Mouse (Mus musculus): ENCODE measurements at regions not wholly inside any gene's neighbourhood (a gene's known extent, or its start where the extent isn't known, plus 50 kb on each side); places are given as distances from the start of the nearest gene placed in this dataset.

DNA sequence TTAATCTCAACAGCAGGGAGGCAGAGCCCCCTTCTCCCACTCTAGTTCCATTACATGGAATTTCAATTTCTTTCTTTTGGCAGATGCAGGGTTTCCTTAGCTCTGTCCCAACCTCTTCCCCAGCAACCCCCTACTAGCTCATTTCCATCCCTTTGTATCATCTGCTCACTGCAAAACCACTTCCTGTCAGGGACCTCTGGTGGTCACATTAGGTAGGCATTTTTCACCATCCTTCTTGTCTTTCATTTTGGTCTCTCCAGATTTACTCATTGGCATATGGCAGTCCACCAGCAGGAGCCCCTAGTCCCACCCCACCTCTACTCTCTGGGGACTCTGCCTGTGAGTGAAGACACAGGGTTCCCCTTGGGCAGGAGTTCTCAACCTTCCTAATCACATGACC, 597.6 kb downstream of the Plekhb2 start:
- Histone ChIP-seq H3K4me3 (no peak overlapping the region), H3K9me3 (no peaks in the 10 kb centered on the region), H3K27me3 (no peaks in the 10 kb centered on the region), H3K27ac (no peak overlapping the region), H3K4me2 (no peak overlapping the region), H3K36me3 (no peaks in the 10 kb centered on the region), H3K4me1 (no peaks in the 10 kb centered on the region), H3K9ac (no peak overlapping the region)
- no peak for ATAC-seq (ENCODE audit: insufficient number of reproducible peaks, low FRiP score, low TSS enrichment, low read depth)

DNA sequence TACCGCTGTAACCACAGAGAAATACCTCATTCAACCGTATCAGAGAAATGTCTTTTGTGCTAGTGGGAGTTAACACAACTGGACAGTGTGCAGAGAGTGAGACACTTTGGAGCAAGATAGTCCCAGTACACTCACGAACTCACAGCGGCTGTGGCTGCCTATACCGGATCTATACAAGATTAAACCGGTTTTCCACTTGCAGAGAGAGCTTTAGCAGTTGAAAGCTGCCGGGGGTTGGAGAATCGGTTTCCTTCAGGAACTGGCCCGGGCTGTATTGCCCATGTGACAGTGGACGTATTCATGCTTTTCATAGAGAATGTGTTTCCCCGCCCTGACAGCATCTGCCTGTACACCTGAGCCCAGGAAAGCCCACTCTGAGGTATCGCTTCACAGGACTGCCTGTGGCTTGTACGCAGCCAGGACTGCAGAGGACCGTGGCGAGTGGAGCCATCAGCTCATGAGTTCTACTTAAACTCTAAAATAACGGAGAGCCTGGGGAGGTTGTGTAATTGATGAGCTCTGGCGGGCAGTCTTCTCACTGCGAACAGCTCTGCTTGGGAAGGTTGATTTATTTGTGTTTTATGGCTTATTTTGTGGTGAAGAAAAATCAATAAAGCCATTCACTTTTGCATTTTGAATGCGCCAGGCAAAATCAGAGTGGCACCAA, 602.8 kb downstream of the Plekhb2 start:
- H3K4me2 ChIP-seq, result no peak overlapping the region
- no peaks in the 10 kb centered on the region for H3K9me3 ChIP-seq
- H3K4me3 ChIP-seq, result no peak overlapping the region
- 74% methylated on average over 19 of the region's 19 CpGs for WGBS
- H3K4me1 ChIP-seq, result no peaks in the 10 kb centered on the region
- ATAC-seq (ENCODE audit: insufficient number of reproducible peaks, low FRiP score, low TSS enrichment, low read depth), result no peak; the same call in 1 of the 2 replicates
- no peaks in the 10 kb centered on the region for H3K27me3 ChIP-seq
- H3K27ac ChIP-seq, result no peak overlapping the region
- no peak overlapping the region for H3K9ac ChIP-seq
- no peaks in the 10 kb centered on the region for H3K36me3 ChIP-seq

DNA sequence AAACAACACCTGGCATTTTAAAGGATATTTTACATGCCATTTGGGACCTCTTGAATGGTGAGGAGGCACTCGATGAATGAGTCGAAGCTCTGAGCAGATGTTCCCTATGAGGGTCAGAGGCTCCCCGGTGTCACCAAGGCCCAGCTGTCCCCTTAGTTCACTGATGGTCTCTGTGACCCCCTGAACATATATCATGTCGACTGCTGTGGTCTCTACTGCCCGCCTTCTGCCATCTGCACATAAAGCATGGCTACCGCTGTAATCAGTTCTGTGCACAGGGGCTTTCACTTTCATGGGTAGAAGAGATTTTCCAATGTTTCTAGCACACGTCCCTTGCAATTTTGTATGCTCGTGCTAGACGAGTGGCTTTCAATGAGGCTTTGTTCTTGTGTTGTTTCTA, 607.8 kb downstream of the Plekhb2 start:
- Histone ChIP-seq H3K27ac (no peak overlapping the region), H3K27me3 (no peaks in the 10 kb centered on the region), H3K9ac (no peak overlapping the region), H3K36me3 (no peaks in the 10 kb centered on the region), H3K4me3 (no peak overlapping the region), H3K9me3 (no peaks in the 10 kb centered on the region), H3K4me2 (no peak overlapping the region), H3K4me1 (no peaks in the 10 kb centered on the region)
- WGBS, result 69% methylated on average over 9 of the region's 9 CpGs
- ATAC-seq (ENCODE audit: insufficient number of reproducible peaks, low FRiP score, low TSS enrichment, low read depth), result no peak

DNA sequence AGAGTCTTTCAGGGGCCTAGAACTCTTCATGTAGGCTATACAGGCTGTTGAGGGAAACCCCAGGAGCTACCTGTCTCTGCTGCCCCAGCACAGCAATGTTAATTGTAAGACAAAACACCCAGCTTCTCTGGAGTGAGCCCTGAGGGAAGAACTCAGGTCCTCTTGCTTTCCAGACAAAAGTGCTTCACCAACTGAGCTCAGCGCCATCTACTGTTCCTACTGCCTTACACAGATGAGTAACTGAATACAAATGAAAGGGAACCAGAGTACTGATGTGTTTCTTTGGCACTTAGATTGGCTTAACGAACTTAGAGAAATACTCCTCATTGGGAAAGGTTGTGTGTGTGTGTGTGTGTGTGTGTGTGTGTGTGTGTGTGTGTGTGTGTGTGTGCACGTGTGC, 603.1 kb upstream of the Hs6st1 start:
- Histone ChIP-seq H3K4me1 (no peaks in the 10 kb centered on the region), H3K4me3 (no peak overlapping the region), H3K9ac (no peak overlapping the region), H3K9me3 (no peaks in the 10 kb centered on the region), H3K27ac (no peak overlapping the region), H3K27me3 (no peaks in the 10 kb centered on the region), H3K4me2 (no peak overlapping the region), H3K36me3 (no peaks in the 10 kb centered on the region)
- ATAC-seq (ENCODE audit: insufficient number of reproducible peaks, low FRiP score, low TSS enrichment, low read depth), result no peak
- 46% methylated on average over 3 of the region's 3 CpGs for WGBS

DNA sequence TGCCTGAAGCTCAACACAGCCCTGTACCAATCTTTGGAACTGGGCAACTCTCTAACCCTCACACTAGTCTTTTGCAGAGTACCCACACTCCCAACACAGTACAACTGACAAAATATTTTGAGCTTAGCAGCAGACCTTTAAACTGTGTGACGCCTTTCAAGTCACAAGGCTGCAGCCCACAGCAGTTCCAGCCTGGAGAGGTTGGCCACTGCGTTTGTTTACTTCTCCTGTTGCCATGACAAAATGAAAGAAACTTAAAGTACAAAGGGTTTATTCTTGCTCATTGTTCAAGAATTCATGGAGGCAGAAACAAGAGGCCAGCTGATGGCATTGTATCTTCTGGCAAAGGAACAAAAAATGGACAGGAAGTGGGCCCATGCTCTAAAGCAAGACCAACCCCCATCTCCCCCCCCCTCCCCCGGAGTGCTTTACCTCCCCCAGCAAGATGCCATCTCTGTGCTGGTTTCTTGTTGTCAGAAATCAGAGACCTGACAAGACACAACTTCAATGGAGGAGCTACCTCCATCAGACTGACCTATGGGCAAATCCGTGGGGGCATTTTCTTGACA, 598.9 kb upstream of the Hs6st1 start:
- H3K27ac ChIP-seq, result no peak overlapping the region
- H3K9me3 ChIP-seq, result no peaks in the 10 kb centered on the region
- no peak for ATAC-seq (ENCODE audit: insufficient number of reproducible peaks, low FRiP score, low TSS enrichment, low read depth)
- no peaks in the 10 kb centered on the region for H3K36me3 ChIP-seq
- no peak overlapping the region for H3K4me2 ChIP-seq
- WGBS, result 85% methylated on average over 4 of the region's 4 CpGs
- no peaks in the 10 kb centered on the region for H3K27me3 ChIP-seq
- no peak overlapping the region for H3K4me3 ChIP-seq
- no peak overlapping the region for H3K9ac ChIP-seq
- H3K4me1 ChIP-seq, result no peaks in the 10 kb centered on the region

DNA sequence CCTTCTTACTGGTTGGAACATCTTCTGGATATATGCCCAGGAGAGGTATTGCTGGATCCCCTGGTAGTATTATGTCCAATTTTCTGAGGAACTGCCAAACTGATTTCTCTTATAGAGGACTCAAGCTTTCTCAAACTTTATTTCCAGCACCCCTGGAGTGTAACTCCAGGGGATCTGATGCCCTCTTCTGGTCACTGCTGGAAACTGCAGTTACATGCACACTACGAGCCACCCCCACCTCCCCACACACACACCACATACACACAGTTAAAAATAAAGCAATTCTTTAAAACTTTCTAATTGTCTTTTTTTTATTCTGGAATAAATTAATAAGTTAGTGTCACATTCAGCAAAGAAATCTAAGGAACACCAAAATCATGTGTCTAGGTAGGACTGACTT, 589.9 kb upstream of the Hs6st1 start:
- no peaks in the 10 kb centered on the region for H3K36me3 ChIP-seq
- H3K27me3 ChIP-seq, result no peaks in the 10 kb centered on the region
- no peak overlapping the region for H3K9ac ChIP-seq
- no peaks in the 10 kb centered on the region for H3K4me1 ChIP-seq
- no peak overlapping the region for H3K4me3 ChIP-seq
- 0 out of 2 replicates have a peak, but pooled peaks cover 3% of the 10 kb centered on the region for H3K9me3 ChIP-seq
- 79% methylated on average over 1 of the region's 1 CpGs for WGBS
- ATAC-seq (ENCODE audit: insufficient number of reproducible peaks, low FRiP score, low TSS enrichment, low read depth), result no peak
- no peak overlapping the region for H3K4me2 ChIP-seq
- no peak overlapping the region for H3K27ac ChIP-seq

DNA sequence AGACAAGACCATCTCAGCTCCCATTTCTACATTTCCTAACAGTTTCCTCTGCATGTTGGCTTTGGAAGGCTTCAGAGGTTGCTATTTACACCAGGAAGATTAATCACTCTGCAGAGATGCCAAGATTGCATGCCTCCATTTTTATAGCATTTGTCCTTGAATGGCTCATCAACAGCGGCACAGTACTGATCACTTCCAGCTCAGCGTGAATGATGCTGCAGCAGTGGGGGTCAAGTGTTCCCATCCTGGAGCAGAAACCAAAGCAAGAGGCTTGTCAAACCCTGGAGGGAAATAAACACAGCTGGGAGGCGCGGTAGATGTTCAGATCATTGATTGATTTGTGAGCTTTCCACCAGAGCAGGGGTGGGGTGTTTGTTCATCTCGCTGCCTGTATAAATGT, 572.2 kb upstream of the Hs6st1 start:
- Histone ChIP-seq H3K27me3 (no peaks in the 10 kb centered on the region), H3K4me1 (no peaks in the 10 kb centered on the region), H3K9me3 (no peaks in the 10 kb centered on the region), H3K36me3 (no peaks in the 10 kb centered on the region), H3K9ac (no peak overlapping the region), H3K4me2 (no peak overlapping the region), H3K4me3 (no peak overlapping the region), H3K27ac (no peak overlapping the region)
- ATAC-seq (ENCODE audit: insufficient number of reproducible peaks, low FRiP score, low TSS enrichment, low read depth), result no peak
- WGBS, result 59% methylated on average over 5 of the region's 5 CpGs

DNA sequence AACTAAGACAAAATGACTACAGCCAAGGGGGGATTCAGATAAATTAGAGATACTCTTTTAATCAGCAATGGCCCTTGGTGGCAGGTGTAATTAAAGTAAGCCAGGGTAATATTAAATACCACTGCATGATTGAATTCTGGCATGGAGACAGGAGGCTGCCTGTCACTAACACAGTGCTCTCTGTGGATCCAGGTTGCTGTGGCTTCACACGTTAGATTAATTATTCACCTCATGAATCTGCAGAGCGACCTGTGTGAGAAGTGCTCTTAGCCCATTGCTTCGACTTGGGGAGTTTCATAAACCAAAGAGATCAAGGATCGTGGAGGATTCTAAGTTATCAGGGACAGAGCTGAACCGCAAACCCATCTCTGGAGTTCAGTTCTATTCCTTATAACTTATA, 545.2 kb upstream of the Hs6st1 start:
- no peak overlapping the region for H3K4me3 ChIP-seq
- no peak overlapping the region for H3K4me2 ChIP-seq
- H3K27me3 ChIP-seq, result no peaks in the 10 kb centered on the region
- no peaks in the 10 kb centered on the region; the same call in 1 of the 2 replicates for H3K4me1 ChIP-seq
- H3K27ac ChIP-seq, result no peak overlapping the region
- H3K36me3 ChIP-seq, result no peaks in the 10 kb centered on the region
- 72% methylated on average over 5 of the region's 5 CpGs for WGBS
- no peak overlapping the region for H3K9ac ChIP-seq
- no peaks in the 10 kb centered on the region for H3K9me3 ChIP-seq
- ATAC-seq (ENCODE audit: insufficient number of reproducible peaks, low FRiP score, low TSS enrichment, low read depth), result no peak

DNA sequence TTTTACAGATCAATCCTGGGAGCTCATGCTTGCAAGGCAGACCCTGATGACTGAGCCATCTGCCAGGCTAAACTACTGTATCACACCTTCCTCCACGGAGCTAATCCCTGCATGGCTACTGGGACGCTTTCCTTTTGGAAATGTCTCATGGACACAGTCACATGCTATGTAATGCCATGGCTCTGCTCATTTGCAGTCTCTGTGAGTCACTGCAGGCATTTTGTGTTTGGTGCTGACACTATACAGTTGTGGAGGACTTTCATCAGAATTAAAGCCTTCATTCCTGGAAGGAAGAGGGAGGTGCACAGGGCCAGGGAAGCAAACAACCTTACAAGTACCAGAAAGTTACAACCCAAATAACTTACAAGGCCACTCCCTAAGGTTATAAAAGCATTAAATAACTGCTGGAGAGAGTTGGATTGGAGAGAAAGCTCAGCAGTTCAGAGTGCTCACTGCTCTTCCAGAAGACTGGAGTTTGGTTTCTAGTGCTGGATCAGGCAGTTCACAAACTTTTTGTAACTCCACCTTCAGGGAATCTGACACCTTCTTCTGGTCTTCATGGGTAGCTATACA, 544.3 kb upstream of the Hs6st1 start:
- no peaks in the 10 kb centered on the region; the same call in 1 of the 2 replicates for H3K4me1 ChIP-seq
- no peaks in the 10 kb centered on the region for H3K36me3 ChIP-seq
- ATAC-seq (ENCODE audit: insufficient number of reproducible peaks, low FRiP score, low TSS enrichment, low read depth), result no peak
- no peaks in the 10 kb centered on the region for H3K27me3 ChIP-seq
- H3K4me2 ChIP-seq, result no peak overlapping the region
- H3K9ac ChIP-seq, result no peak overlapping the region
- no peaks in the 10 kb centered on the region for H3K9me3 ChIP-seq
- no peak overlapping the region for H3K4me3 ChIP-seq
- 54% methylated on average over 2 of the region's 2 CpGs for WGBS
- H3K27ac ChIP-seq, result no peak overlapping the region

DNA sequence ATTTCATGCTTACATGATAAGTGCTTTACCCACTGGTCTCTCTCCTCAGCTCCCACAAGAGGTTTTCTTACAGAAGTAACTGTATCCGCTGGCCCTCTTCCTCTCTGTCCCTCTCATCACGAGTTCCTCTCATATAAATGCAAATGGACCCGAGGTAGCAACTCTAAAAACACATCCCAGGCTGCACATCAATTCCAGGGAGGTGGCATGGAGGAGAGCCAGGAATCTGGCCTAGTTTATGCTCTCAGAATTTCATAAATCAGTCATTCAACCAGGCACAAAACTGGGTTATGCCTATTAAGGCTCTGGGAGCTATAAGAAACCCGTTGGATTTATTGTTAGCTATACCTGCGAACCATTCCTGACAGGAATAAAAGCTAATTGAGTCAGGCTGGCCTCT, 543.4 kb upstream of the Hs6st1 start:
- Histone ChIP-seq H3K27ac (no peak overlapping the region), H3K27me3 (no peaks in the 10 kb centered on the region), H3K4me3 (no peak overlapping the region), H3K36me3 (no peaks in the 10 kb centered on the region), H3K4me2 (no peak overlapping the region), H3K9me3 (no peaks in the 10 kb centered on the region), H3K4me1 (no peaks in the 10 kb centered on the region; the same call in 1 of the 2 replicates), H3K9ac (no peak overlapping the region)
- WGBS, result 40% methylated on average over 5 of the region's 5 CpGs
- no peak for ATAC-seq (ENCODE audit: insufficient number of reproducible peaks, low FRiP score, low TSS enrichment, low read depth)

DNA sequence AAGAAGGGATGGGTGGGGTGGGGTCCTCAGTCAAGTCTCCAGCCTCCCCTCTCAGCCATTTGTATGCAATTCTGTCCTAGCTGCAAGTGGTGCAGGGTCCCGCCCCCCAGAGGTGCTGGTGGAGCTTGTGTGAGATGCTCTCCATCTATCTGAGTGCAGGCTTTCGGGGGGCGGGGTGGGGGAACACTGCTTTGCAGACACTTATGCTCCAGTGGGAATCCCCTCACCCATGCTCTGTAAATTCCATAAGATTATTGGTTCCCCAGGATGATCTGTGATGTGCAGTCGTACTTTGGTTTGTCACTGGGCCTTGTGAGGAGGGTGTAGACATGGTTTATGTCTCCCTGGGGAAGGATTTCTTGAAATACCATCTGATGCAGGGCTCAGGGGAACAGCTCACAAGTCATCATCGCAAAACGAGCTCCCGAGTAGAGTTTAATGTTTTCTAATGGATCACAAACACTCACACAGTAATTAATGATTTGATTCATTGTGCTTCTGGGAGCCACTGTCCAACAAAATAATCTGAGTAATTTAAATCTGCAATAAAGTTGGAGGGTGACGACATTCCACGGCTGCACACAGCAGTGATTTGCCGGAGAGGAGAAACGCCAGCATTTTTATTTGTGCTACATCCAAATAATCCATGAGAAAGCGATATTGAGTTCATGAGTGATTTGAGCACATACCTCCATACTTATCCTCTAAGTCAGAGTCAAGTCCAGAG, 540.3 kb upstream of the Hs6st1 start:
- H3K4me3 ChIP-seq, result no peak overlapping the region
- H3K36me3 ChIP-seq, result no peaks in the 10 kb centered on the region
- H3K4me1 ChIP-seq, result no peaks in the 10 kb centered on the region; the same call in 1 of the 2 replicates
- WGBS, result 35% methylated on average over 12 of the region's 12 CpGs
- no peak overlapping the region for H3K4me2 ChIP-seq
- no peaks in the 10 kb centered on the region for H3K9me3 ChIP-seq
- no peak overlapping the region for H3K9ac ChIP-seq
- no peak overlapping the region for H3K27ac ChIP-seq
- no peak for ATAC-seq (ENCODE audit: insufficient number of reproducible peaks, low FRiP score, low TSS enrichment, low read depth)
- no peaks in the 10 kb centered on the region for H3K27me3 ChIP-seq

DNA sequence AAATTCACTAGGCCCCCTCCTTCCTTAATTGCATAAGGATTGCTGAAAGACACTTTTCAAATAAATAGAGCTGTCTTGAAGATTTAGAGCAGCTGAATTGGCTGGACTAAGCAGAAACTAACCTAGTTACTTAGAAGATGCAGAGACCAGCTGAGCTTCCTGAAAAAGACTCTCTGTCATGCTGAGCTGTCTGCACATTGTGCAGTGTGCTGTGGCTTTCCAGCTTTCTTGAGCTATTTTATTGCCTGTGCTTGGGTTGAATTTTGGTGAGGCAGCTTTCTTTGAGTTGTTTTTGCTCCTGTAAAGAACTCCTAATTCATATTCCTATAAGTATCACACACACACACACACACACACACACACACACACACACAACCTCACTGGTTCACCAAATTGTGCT, 532.7 kb upstream of the Hs6st1 start:
- H3K4me2 ChIP-seq, result no peak overlapping the region

More for the DNA sequence above, 532.7 kb upstream of the Hs6st1 start:
- Histone ChIP-seq H3K36me3 (no peaks in the 10 kb centered on the region), H3K27ac (no peak overlapping the region), H3K4me1 (no peaks in the 10 kb centered on the region), H3K4me3 (no peak overlapping the region), H3K27me3 (no peaks in the 10 kb centered on the region), H3K9ac (no peak overlapping the region), H3K9me3 (no peaks in the 10 kb centered on the region)
- no peak for ATAC-seq (ENCODE audit: insufficient number of reproducible peaks, low FRiP score, low TSS enrichment, low read depth)
